10 mouse cellular contexts compared by ENCODE assay signal in the genomic region with DNA sequence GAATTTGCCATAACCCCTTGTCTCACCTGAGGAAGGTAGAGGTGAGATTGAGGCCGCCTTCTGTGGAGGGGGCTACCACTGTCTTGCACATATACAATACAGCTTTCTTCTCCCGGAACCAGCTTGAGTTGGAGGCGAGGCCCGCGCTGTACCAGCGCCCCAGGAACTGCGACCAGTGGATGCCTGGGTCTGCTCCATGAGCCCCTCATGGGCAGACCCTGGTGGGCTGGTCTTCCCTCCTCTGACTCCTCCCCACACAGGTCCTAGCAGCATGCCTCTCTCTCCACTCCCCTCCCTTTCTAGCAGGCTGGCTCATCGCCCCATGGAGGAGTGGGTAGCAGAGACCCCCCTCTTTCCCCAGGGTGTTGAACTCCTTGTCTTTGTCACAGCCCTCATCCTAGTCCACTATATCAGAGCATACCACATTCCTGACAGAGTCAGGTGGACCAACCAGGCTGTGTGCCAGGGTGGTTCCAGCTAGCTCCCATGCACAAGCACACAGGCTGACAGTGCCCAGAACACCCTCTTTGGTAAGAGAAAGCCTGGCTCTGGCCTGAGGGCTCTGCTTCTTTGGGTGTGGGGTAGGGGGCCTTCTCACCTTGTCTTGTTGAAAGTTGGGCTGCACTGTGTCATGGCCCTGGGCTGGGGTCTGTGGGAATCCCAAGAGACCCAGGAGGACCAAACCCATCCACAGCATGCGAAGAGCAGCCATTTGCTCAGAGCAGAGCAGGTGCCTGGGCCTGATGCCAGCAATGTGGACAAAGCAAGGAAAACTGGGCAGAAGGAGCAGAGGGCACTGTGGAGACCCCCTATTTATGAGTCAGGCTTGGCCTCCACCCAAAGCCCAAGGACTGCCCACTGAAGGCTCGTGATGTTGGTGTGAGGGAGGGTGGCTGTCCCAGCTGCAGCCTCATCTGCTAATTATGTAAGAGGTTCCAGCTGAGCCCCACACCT. TPM values are rescaled to one million over a fixed set of nuclear protein-coding genes. Genes with fewer than 3 reads are reported as not detected.
DNase-seq lines count a peak whose midpoint lies in the region; ATAC-seq and TF ChIP-seq lines count a peak whose summit lies in the region.
"Had no signal": no experiment of that assay in that cellular context is flagged by ENCODE, and none has a peak within 500 bp of the region (broad histone marks: within the 10 kb centered on the region; RNA-seq: fewer than 3 reads in every experiment).

No protein-coding gene starts in this region.

- TF ChIP-seq CTCF in heart, postnatal 0 days (IDR thresholded peaks at IDR 0.05; ENCODE audit: low read depth): no peak

- DNase-seq in layer of hippocampus, adult 11-12 months (ENCODE audit: low spot score): peak; percentile 76
- DNase-seq in layer of hippocampus, adult 9-10 months (ENCODE audit: low spot score): no peak
- DNase-seq in cerebellum, adult 8-10 months: peak; percentile 69
- peak; percentile 85 for DNase-seq in heart, postnatal 0 days (ENCODE audit: low spot score)
- peak; percentile 36 for DNase-seq in left cerebral cortex, adult 18-20 months (ENCODE audit: low spot score in 2 of 2)
- no peak for DNase-seq in adipocyte (ENCODE audit: low spot score)
- DNase-seq in ovary, postnatal 10 days (ENCODE audit: low spot score): no peak

- peak; percentile 60 for TF ChIP-seq EP300 in heart, postnatal 0 days (IDR thresholded peaks at IDR 0.05; ENCODE audit: low read depth)

- no peaks in the 10 kb centered on the region for H3K27me3 ChIP-seq in heart, postnatal 0 days (ENCODE audit: control insufficient read depth, insufficient read depth, low read length)

- peaks cover 33% of the 10 kb centered on the region for H3K4me1 ChIP-seq in heart, postnatal 0 days (ENCODE audit: control insufficient read depth, insufficient read depth)

- H3K4me3 ChIP-seq in heart, postnatal 0 days (ENCODE audit: low read depth, low read length): peak overlapping the region; percentile 12

- 48% methylated on average over 10 of the region's 10 CpGs for WGBS in heart, postnatal 0 days

- no peaks in the 10 kb centered on the region for H3K9me3 ChIP-seq in heart, postnatal 0 days (replicated peaks; ENCODE audit: control insufficient read depth, low read length)

- H3K27ac ChIP-seq in heart, postnatal 0 days (ENCODE audit: low read depth): peak overlapping the region; percentile 96

- no peaks in the 10 kb centered on the region for H3K36me3 ChIP-seq in heart, postnatal 0 days (replicated peaks; ENCODE audit: control insufficient read depth, insufficient read depth, low read length)

- ATAC-seq in heart, postnatal 0 days (ENCODE audit: insufficient read depth, low read depth): peak; percentile 92
- ATAC-seq in erythroid progenitor cell, adult 5-6 weeks (replicated peaks; ENCODE audit: low FRiP score, poor library complexity, severe bottlenecking): no peak

- H3K9ac ChIP-seq in heart, postnatal 0 days (replicated peaks; ENCODE audit: low read depth, low read length): peak overlapping the region; percentile 29; the same call in 1 of the 2 replicates

- H3K4me2 ChIP-seq in heart, postnatal 0 days (ENCODE audit: low read depth, low read length): peak overlapping the region; percentile 55

RNA-seq across cellular contexts. Expression of a gene that starts 0.6 kb away (rescaled TPM):
- total RNA-seq in heart, postnatal 0 days (2014; rRNA removed; ENCODE audit: low replicate concordance): 708 and 711 TPM in 2 replicates
- 356 and 359 TPM in 2 replicates for polyA plus RNA-seq in heart, postnatal 0 days (2015; fragmentation: Nextera tagmentation; extraction: Ambion mirVana)
- total RNA-seq in left cerebral cortex, adult 18-20 months (2021): 1,000 to 10,000 TPM; 2,769 to 3,095 TPM
- total RNA-seq in erythroid progenitor cell, adult 5-6 weeks (2015; ENCODE audit: low replicate concordance): not detected in 2 replicates
- total RNA-seq in erythroid progenitor cell, adult 5-6 weeks (2017; ENCODE audit: low replicate concordance): not detected in 2 replicates
- total RNA-seq: MEL had no signal

RNA-seq across cellular contexts. Expression of a gene that starts 8.3 kb away (rescaled TPM):
- 71.9 and 90.7 TPM in 2 replicates for total RNA-seq in heart, postnatal 0 days (2014; rRNA removed; ENCODE audit: low replicate concordance)
- polyA plus RNA-seq in heart, postnatal 0 days (2015; fragmentation: Nextera tagmentation; extraction: Ambion mirVana): 42.7 and 45.5 TPM in 2 replicates
- 10 to 100 TPM; 64.5 to 69.1 TPM for total RNA-seq in left cerebral cortex, adult 18-20 months (2021)
- total RNA-seq in erythroid progenitor cell, adult 5-6 weeks (2015; ENCODE audit: low replicate concordance): 17.6 and 24.5 TPM in 2 replicates
- total RNA-seq in erythroid progenitor cell, adult 5-6 weeks (2017; ENCODE audit: low replicate concordance): 5.3 TPM in 1 of 2 replicates, not detected in the other

RNA-seq across cellular contexts. Expression of a gene that starts 12.6 kb away (rescaled TPM):
- total RNA-seq in heart, postnatal 0 days (2014; rRNA removed; ENCODE audit: low replicate concordance): 2.4 and 4.5 TPM in 2 replicates
- 6.5 and 7.4 TPM in 2 replicates for polyA plus RNA-seq in heart, postnatal 0 days (2015; fragmentation: Nextera tagmentation; extraction: Ambion mirVana)
- total RNA-seq in left cerebral cortex, adult 18-20 months (2021): 1 to 10 TPM in 1 of 2 experiments, not detected in 1; 1.5 TPM
- total RNA-seq in erythroid progenitor cell, adult 5-6 weeks (2015; ENCODE audit: low replicate concordance): not detected in 2 replicates
- total RNA-seq in erythroid progenitor cell, adult 5-6 weeks (2017; ENCODE audit: low replicate concordance): not detected in 2 replicates

RNA-seq across cellular contexts. Expression of a gene that starts 24.5 kb away (rescaled TPM):
- not detected in 2 replicates for total RNA-seq in heart, postnatal 0 days (2014; rRNA removed; ENCODE audit: low replicate concordance)
- polyA plus RNA-seq in heart, postnatal 0 days (2015; fragmentation: Nextera tagmentation; extraction: Ambion mirVana): not detected in 2 replicates
- total RNA-seq in left cerebral cortex, adult 18-20 months (2021): not detected
- total RNA-seq in erythroid progenitor cell, adult 5-6 weeks (2015; ENCODE audit: low replicate concordance): not detected in 2 replicates
- not detected in 2 replicates for total RNA-seq in erythroid progenitor cell, adult 5-6 weeks (2017; ENCODE audit: low replicate concordance)
- total RNA-seq: MEL had no signal
- polyA plus RNA-seq: frontal cortex, adult 2 months had no signal

RNA-seq across cellular contexts. Expression of a gene that starts 31.3 kb away (rescaled TPM):
- total RNA-seq in heart, postnatal 0 days (2014; rRNA removed; ENCODE audit: low replicate concordance): 115 and 141 TPM in 2 replicates
- 70.6 and 76.5 TPM in 2 replicates for polyA plus RNA-seq in heart, postnatal 0 days (2015; fragmentation: Nextera tagmentation; extraction: Ambion mirVana)
- total RNA-seq in left cerebral cortex, adult 18-20 months (2021): 100 to 1,000 TPM; 105 to 114 TPM
- 10.1 and 13.0 TPM in 2 replicates for total RNA-seq in erythroid progenitor cell, adult 5-6 weeks (2015; ENCODE audit: low replicate concordance)
- 3.6 and 20.9 TPM in 2 replicates for total RNA-seq in erythroid progenitor cell, adult 5-6 weeks (2017; ENCODE audit: low replicate concordance)

Comparison
In these comparisons a context has a peak if more than half of its experiments do, and no peak if none do; other contexts are left out.
1. DNase-seq: peak in layer of hippocampus, adult 11-12 months (single experiment), cerebellum, adult 8-10 months (single experiment), heart, postnatal 0 days (single experiment) and left cerebral cortex, adult 18-20 months (2 of 2); none in layer of hippocampus, adult 9-10 months (single experiment), adipocyte (single experiment) and ovary, postnatal 10 days (single experiment).
2. RNA of a gene that starts 0.6 kb away (total RNA-seq): 2,769 to 3,095 TPM in left cerebral cortex, adult 18-20 months and 708 to 711 TPM in heart, postnatal 0 days; not detected in erythroid progenitor cell, adult 5-6 weeks; every median in the first group is over 100 times any median in the second.